Mouse (Mus musculus) brain, embryonic 14.5 days (tissue): ENCODE data around the gene Nipa1.

Source experiments
- CTCF ChIP-seq: fragments of 200-500 bp; IDR thresholded peaks from 2 replicates; pipeline ENCODE4 v1.5.1; 2012; ENCODE audit warnings: inconsistent platforms, mild to moderate bottlenecking, moderate library complexity, borderline replicate concordance; ENCODE audit not compliant: insufficient read depth, insufficient read length; ENCODE audit errors: extremely low read depth
- POLR2A ChIP-seq: fragments of 200-500 bp; IDR thresholded peaks from 2 replicates; pipeline ENCODE4 v1.6.1; 2012; ENCODE audit warnings: mild to moderate bottlenecking, inconsistent platforms, borderline replicate concordance; ENCODE audit not compliant: poor library complexity, insufficient read depth, insufficient read length, severe bottlenecking; ENCODE audit errors: extremely low read depth

DNA sequence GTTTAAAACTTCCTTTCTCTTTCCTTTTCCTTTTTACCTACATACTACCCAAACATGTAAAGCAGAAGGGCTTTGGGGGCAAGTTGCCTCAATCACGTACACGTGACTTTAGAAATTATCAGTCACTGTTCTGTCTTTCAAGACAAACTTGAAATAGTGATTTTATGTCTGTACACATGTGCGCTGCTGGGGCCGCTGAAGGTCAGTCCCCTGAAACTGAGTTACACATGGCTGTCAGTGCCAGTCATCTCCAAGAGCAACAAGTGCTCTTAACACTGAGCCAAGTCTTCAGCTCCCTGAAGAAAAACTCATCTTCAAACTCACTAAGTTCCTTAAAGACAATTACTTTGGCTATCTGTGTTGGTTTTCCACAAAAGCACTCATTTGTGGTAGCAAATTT is 61.8 kb downstream of the Nipa1 start:
- TF ChIP-seq POLR2A (no peak), CTCF (no peak)
